Mouse (Mus musculus): ENCODE data around the gene Gm1527. TPM values are rescaled to one million over a fixed set of nuclear protein-coding genes. Genes with fewer than 3 reads are reported as not detected.
"Not testable (repeated sequence)": the region's sequence is repeated elsewhere in the genome, so short reads cannot be mapped to it uniquely, and the experiment has no call there.

Gm1527 gene
- not detected in 2 replicates for total RNA-seq (2014; fragmentation: Nextera tagmentation)
- not detected in 2 replicates for total RNA-seq (2017)
- not detected in 2 replicates for polyA plus RNA-seq (2012)

GRCm38 (mm10) chr3:28892317-28892716 is at the start of gene Gm1527:
Gene Gm1527, plus strand, starts transcription at chr3:28892617.
- Histone ChIP-seq H3K4me1 (ENCODE audit: insufficient read depth, low read depth, low read length) (no peaks in the 10 kb centered on the region), H3K27me3 (ENCODE audit: insufficient read depth, low read length) (no peaks in the 10 kb centered on the region), H3K9me3 (replicated peaks) (no peaks in the 10 kb centered on the region), H3K36me3 (replicated peaks) (no peaks in the 10 kb centered on the region), H3K4me3 (ENCODE audit: low read depth, low read length) (no peak within 1 kb of the TSS)
- no peak for TF ChIP-seq CTCF (IDR thresholded peaks at IDR 0.05; ENCODE audit: low read depth, low read length)
- TF ChIP-seq GATA2 (IDR thresholded peaks at IDR 0.05; ENCODE audit: borderline replicate concordance, low read depth, low read length) = no peak
- no peak for TF ChIP-seq GATA1 (IDR thresholded peaks at IDR 0.05; ENCODE audit: borderline replicate concordance, low read length)
- TF ChIP-seq TAL1 (conservative IDR thresholded peaks at IDR 0.05; ENCODE audit: low read depth, low read length) = no peak
- no peak for TF ChIP-seq POLR2AphosphoS5 (IDR thresholded peaks at IDR 0.05; ENCODE audit: insufficient replicate concordance, low read depth, low read length)
- ATAC-seq (ENCODE audit: extremely low read depth, insufficient number of reproducible peaks, low FRiP score, poor library complexity, severe bottlenecking) (no peak), DNase-seq (ENCODE audit: low spot score) (no peak)

- Histone ChIP-seq H3K9me3 (replicated peaks) (no peaks in the 10 kb centered on the region), H3K36me3 (replicated peaks) (no peaks in the 10 kb centered on the region), H3K4me1 (ENCODE audit: insufficient read depth, low read depth, low read length) (no peaks in the 10 kb centered on the region), H3K4me3 (ENCODE audit: low read depth, low read length) (no peak overlapping the region), H3K27me3 (ENCODE audit: insufficient read depth, low read length) (no peaks in the 10 kb centered on the region)
- ATAC-seq (ENCODE audit: extremely low read depth, insufficient number of reproducible peaks, low FRiP score, poor library complexity, severe bottlenecking) (no peak), DNase-seq (ENCODE audit: low spot score) (no peak)
- TF ChIP-seq GATA1 (IDR thresholded peaks at IDR 0.05; ENCODE audit: borderline replicate concordance, low read length) (no peak), POLR2AphosphoS5 (IDR thresholded peaks at IDR 0.05; ENCODE audit: insufficient replicate concordance, low read depth, low read length) (no peak), TAL1 (conservative IDR thresholded peaks at IDR 0.05; ENCODE audit: low read depth, low read length) (no peak), CTCF (IDR thresholded peaks at IDR 0.05; ENCODE audit: low read depth, low read length) (no peak), GATA2 (IDR thresholded peaks at IDR 0.05; ENCODE audit: borderline replicate concordance, low read depth, low read length) (no peak)
Measured at GRCm38 (mm10) chr3:28843231-28843630, 49.2 kb upstream of the Gm1527 start.

- no peak for TF ChIP-seq GATA2 (IDR thresholded peaks at IDR 0.05; ENCODE audit: borderline replicate concordance, low read depth, low read length)
- TF ChIP-seq POLR2AphosphoS5 (IDR thresholded peaks at IDR 0.05; ENCODE audit: insufficient replicate concordance, low read depth, low read length) = no peak
- no peak for TF ChIP-seq GATA1 (IDR thresholded peaks at IDR 0.05; ENCODE audit: borderline replicate concordance, low read length)
- TF ChIP-seq CTCF (IDR thresholded peaks at IDR 0.05; ENCODE audit: low read depth, low read length) = no peak
- TF ChIP-seq TAL1 (conservative IDR thresholded peaks at IDR 0.05; ENCODE audit: low read depth, low read length) = no peak
- Histone ChIP-seq H3K27me3 (ENCODE audit: insufficient read depth, low read length) (no peaks in the 10 kb centered on the region), H3K4me3 (ENCODE audit: low read depth, low read length) (no peak overlapping the region), H3K36me3 (replicated peaks) (no peaks in the 10 kb centered on the region), H3K4me1 (ENCODE audit: insufficient read depth, low read depth, low read length) (no peaks in the 10 kb centered on the region), H3K9me3 (replicated peaks) (no peaks in the 10 kb centered on the region)
- ATAC-seq (ENCODE audit: extremely low read depth, insufficient number of reproducible peaks, low FRiP score, poor library complexity, severe bottlenecking) = no peak
- no peak for DNase-seq (ENCODE audit: low spot score)
Measured at GRCm38 (mm10) chr3:28847115-28847514, 45.3 kb upstream of the Gm1527 start.

GRCm38 (mm10) chr3:28852174-28852573 is 40.2 kb upstream of the Gm1527 start:
- DNase-seq (ENCODE audit: low spot score); H3K4me1 ChIP-seq (ENCODE audit: insufficient read depth, low read depth, low read length); H3K27me3 ChIP-seq (ENCODE audit: insufficient read depth, low read length); H3K9me3 ChIP-seq (replicated peaks); ATAC-seq (ENCODE audit: extremely low read depth, insufficient number of reproducible peaks, low FRiP score, poor library complexity, severe bottlenecking); H3K4me3 ChIP-seq (ENCODE audit: low read depth, low read length); H3K36me3 ChIP-seq (replicated peaks): not testable (repeated sequence)

GRCm38 (mm10) chr3:28859630-28860392 is 32.6 kb upstream of the Gm1527 start:
- H3K9me3 ChIP-seq (replicated peaks); DNase-seq (ENCODE audit: low spot score); ATAC-seq (ENCODE audit: extremely low read depth, insufficient number of reproducible peaks, low FRiP score, poor library complexity, severe bottlenecking); H3K4me1 ChIP-seq (ENCODE audit: insufficient read depth, low read depth, low read length); H3K4me3 ChIP-seq (ENCODE audit: low read depth, low read length); H3K27me3 ChIP-seq (ENCODE audit: insufficient read depth, low read length); H3K36me3 ChIP-seq (replicated peaks): not testable (repeated sequence)

GRCm38 (mm10) chr3:28896966-28897365 is 4.5 kb downstream of the Gm1527 start:
- not testable (repeated sequence) for H3K4me1 ChIP-seq (ENCODE audit: insufficient read depth, low read depth, low read length); H3K27me3 ChIP-seq (ENCODE audit: insufficient read depth, low read length); H3K9me3 ChIP-seq (replicated peaks); DNase-seq (ENCODE audit: low spot score); ATAC-seq (ENCODE audit: extremely low read depth, insufficient number of reproducible peaks, low FRiP score, poor library complexity, severe bottlenecking); H3K36me3 ChIP-seq (replicated peaks); H3K4me3 ChIP-seq (ENCODE audit: low read depth, low read length)

GRCm38 (mm10) chr3:28965931-28966330 is 73.5 kb downstream of the Gm1527 start:
- Histone ChIP-seq H3K4me3 (ENCODE audit: low read depth, low read length) (no peak overlapping the region), H3K9me3 (replicated peaks) (no peaks in the 10 kb centered on the region), H3K36me3 (replicated peaks) (no peaks in the 10 kb centered on the region), H3K27me3 (ENCODE audit: insufficient read depth, low read length) (peaks cover 3% of the 10 kb centered on the region; the same call in 1 of the 2 replicates), H3K4me1 (ENCODE audit: insufficient read depth, low read depth, low read length) (no peaks in the 10 kb centered on the region)
- ATAC-seq (ENCODE audit: extremely low read depth, insufficient number of reproducible peaks, low FRiP score, poor library complexity, severe bottlenecking) (no peak), DNase-seq (ENCODE audit: low spot score) (no peak)
- TF ChIP-seq CTCF (IDR thresholded peaks at IDR 0.05; ENCODE audit: low read depth, low read length) (no peak), TAL1 (conservative IDR thresholded peaks at IDR 0.05; ENCODE audit: low read depth, low read length) (no peak), GATA1 (IDR thresholded peaks at IDR 0.05; ENCODE audit: borderline replicate concordance, low read length) (no peak), GATA2 (IDR thresholded peaks at IDR 0.05; ENCODE audit: borderline replicate concordance, low read depth, low read length) (no peak), POLR2AphosphoS5 (IDR thresholded peaks at IDR 0.05; ENCODE audit: insufficient replicate concordance, low read depth, low read length) (no peak)

Data from G1E (cell line).